Mouse (Mus musculus) layer of hippocampus, adult 8-10 months (tissue): ENCODE measurements around the gene Usp20. TPM values are rescaled to one million over a fixed set of nuclear protein-coding genes. Genes with fewer than 3 reads are reported as not detected.

Experiments
- DNase-seq, 2 experiments: peaks; one replicate each; pipeline ENCODE4 v3.0.0; 2022; ENCODE audit warnings: low spot score in 2 of 2
- total RNA-seq, 4 experiments: library from RNA; stranded (reverse); gene quantifications; 2 replicates each; pipeline ENCODE4 v1.2.4; 2022

The Usp20 gene
- total RNA-seq, 4 experiments from 2014 or later, result 84.0 to 97.7 (median 90.5) TPM

GRCm38 (mm10) chr2:31069114-31069445 is 87.0 kb downstream of the Usp20 start:
- DNase-seq, result no peak

- no peak for DNase-seq
These were observed 87.4 kb downstream of the Usp20 start for GRCm38 (mm10) chr2:31069506-31069905.

Other genes starting within 250 kb of the Usp20 start
- gene 1700001O22Rik, start 178.6 kb upstream of the Usp20 start, total RNA-seq, result 10 to 100 TPM in 1 of 4 experiments, 1 to 10 TPM in 3; 6.1 to 12.4 (median 7.1) TPM
- 10 to 100 TPM; 29.6 to 33.4 (median 32.3) TPM for gene Ntmt1, start 174.5 kb upstream of the Usp20 start, total RNA-seq
- 10 to 100 TPM; 35.2 to 39.2 (median 37.5) TPM for gene Asb6, start 151.9 kb upstream of the Usp20 start, total RNA-seq
- gene Prrx2, start 147.3 kb upstream of the Usp20 start, total RNA-seq, result 1 to 10 TPM in 3 of 4 experiments, under 1 TPM in 1; 0.94 to 3.9 (median 1.9) TPM
- 1 to 10 TPM; 3.4 to 5.4 (median 5.2) TPM for gene Ptges, start 52.4 kb upstream of the Usp20 start, total RNA-seq
- 10 to 100 TPM; 32.8 to 37.2 (median 36.0) TPM for gene Tor1b, start 29.3 kb upstream of the Usp20 start, total RNA-seq
- 10 to 100 TPM; 41.3 to 47.7 (median 44.4) TPM for gene Tor1a, start 14.3 kb upstream of the Usp20 start, total RNA-seq
- gene BC005624, start 78 bp upstream of the Usp20 start, total RNA-seq, result 10 to 100 TPM; 66.5 to 72.2 (median 67.0) TPM
- 100 to 1,000 TPM; 119 to 152 (median 139) TPM for gene Fnbp1, start 159.7 kb downstream of the Usp20 start, total RNA-seq
- 10 to 100 TPM; 48.6 to 65.5 (median 56.0) TPM for gene Gpr107, start 170.0 kb downstream of the Usp20 start, total RNA-seq